Mouse (Mus musculus) myocyte (in vitro differentiated cells): ENCODE measurements around the gene Etv1. TPM values are rescaled to one million over a fixed set of nuclear protein-coding genes. Genes with fewer than 3 reads are reported as not detected.

Experiments
- H3K27me3 ChIP-seq: one replicate; pipeline ENCODE4 v1.6.1; 2011; ENCODE audit not compliant: control insufficient read depth, insufficient read depth, insufficient read length
- H3K36me3 ChIP-seq: one replicate; pipeline ENCODE4 v1.6.1; 2011; ENCODE audit not compliant: control insufficient read depth, insufficient read depth
- H3K4me2 ChIP-seq: one replicate; pipeline ENCODE4 v1.6.1; 2011; ENCODE audit warnings: low read depth, control low read depth
- H3K4me3 ChIP-seq: one replicate; pipeline ENCODE4 v1.5.1; 2011; ENCODE audit warnings: mild to moderate bottlenecking, control low read depth, moderate library complexity
- H3K79me2 ChIP-seq: one replicate; pipeline ENCODE4 v1.6.1; 2011; ENCODE audit not compliant: control insufficient read depth, insufficient read depth
- H3ac ChIP-seq: one replicate; pipeline ENCODE4 v1.6.1; 2011; ENCODE audit not compliant: control insufficient read depth, insufficient read length
- CEBPB ChIP-seq: IDR thresholded peaks from 2 replicates; pipeline ENCODE4 v1.6.1; 2011; ENCODE audit warnings: mild to moderate bottlenecking, moderate library complexity; ENCODE audit not compliant: poor library complexity, insufficient read depth, severe bottlenecking
- E2F4 ChIP-seq: IDR thresholded peaks from one replicate; pipeline ENCODE4 v1.6.1; 2011; ENCODE audit warnings: mild to moderate bottlenecking, control low read depth, moderate library complexity; ENCODE audit not compliant: insufficient read depth
- MAX ChIP-seq: IDR thresholded peaks from one replicate; pipeline ENCODE4 v1.6.1; 2011; ENCODE audit warnings: low read depth, mild to moderate bottlenecking, control low read depth
- MYOD1 ChIP-seq, 3 experiments: IDR thresholded peaks; one replicate each; pipeline ENCODE4 v1.6.1; 2011; ENCODE audit warnings: control low read depth in 2 of 3, low read depth in 2 of 3, mild to moderate bottlenecking in 2 of 3, moderate library complexity in 1 of 3; ENCODE audit not compliant: insufficient read length in 2 of 3, control insufficient read depth in 1 of 3
- MYOG ChIP-seq, 3 experiments: IDR thresholded peaks; one replicate each; pipeline ENCODE4 v1.6.1; 2011; ENCODE audit warnings: control low read depth in 2 of 3, low read depth in 2 of 3, mild to moderate bottlenecking in 2 of 3; ENCODE audit not compliant: insufficient read length in 2 of 3, control insufficient read depth in 1 of 3, insufficient read depth in 1 of 3
- POLR2A ChIP-seq: IDR thresholded peaks from one replicate; pipeline ENCODE4 v1.6.1; 2011; ENCODE audit warnings: low read depth, mild to moderate bottlenecking, control low read depth, moderate library complexity; ENCODE audit not compliant: insufficient read length
- POLR2AphosphoS2 ChIP-seq: IDR thresholded peaks from one replicate; pipeline ENCODE4 v1.6.1; 2011; ENCODE audit warnings: low read depth, control low read depth; ENCODE audit not compliant: insufficient read length
- REST ChIP-seq: IDR thresholded peaks from one replicate; pipeline ENCODE4 v1.6.1; 2011; ENCODE audit warnings: mild to moderate bottlenecking, control low read depth, moderate library complexity; ENCODE audit not compliant: insufficient read depth, insufficient read length
- SRF ChIP-seq: IDR thresholded peaks from one replicate; pipeline ENCODE4 v1.6.1; 2011; ENCODE audit warnings: low read depth; ENCODE audit not compliant: control insufficient read depth, insufficient read length
- TCF12 ChIP-seq: IDR thresholded peaks from one replicate; pipeline ENCODE4 v1.6.1; 2011; ENCODE audit warnings: mild to moderate bottlenecking, control low read depth; ENCODE audit not compliant: poor library complexity, insufficient read depth, severe bottlenecking
- TCF3 ChIP-seq: IDR thresholded peaks from one replicate; pipeline ENCODE4 v1.6.1; 2011; ENCODE audit warnings: low read depth, control low read depth; ENCODE audit not compliant: insufficient read length
- USF1 ChIP-seq: IDR thresholded peaks from one replicate; pipeline ENCODE4 v1.6.1; 2011; ENCODE audit warnings: low read depth, mild to moderate bottlenecking, control low read depth, moderate library complexity
- polyA plus RNA-seq: library from polyadenylated mRNA; unstranded; fragments of >200 nt; fragmentation: generic; extraction: Trizol; gene quantifications from one replicate; pipeline ENCODE4 v1.2.1, GENCODE M21; 2012; ENCODE audit warnings: missing spikeins

Etv1 gene
- polyA plus RNA-seq, 1 experiment: 4.4 TPM

DNA sequence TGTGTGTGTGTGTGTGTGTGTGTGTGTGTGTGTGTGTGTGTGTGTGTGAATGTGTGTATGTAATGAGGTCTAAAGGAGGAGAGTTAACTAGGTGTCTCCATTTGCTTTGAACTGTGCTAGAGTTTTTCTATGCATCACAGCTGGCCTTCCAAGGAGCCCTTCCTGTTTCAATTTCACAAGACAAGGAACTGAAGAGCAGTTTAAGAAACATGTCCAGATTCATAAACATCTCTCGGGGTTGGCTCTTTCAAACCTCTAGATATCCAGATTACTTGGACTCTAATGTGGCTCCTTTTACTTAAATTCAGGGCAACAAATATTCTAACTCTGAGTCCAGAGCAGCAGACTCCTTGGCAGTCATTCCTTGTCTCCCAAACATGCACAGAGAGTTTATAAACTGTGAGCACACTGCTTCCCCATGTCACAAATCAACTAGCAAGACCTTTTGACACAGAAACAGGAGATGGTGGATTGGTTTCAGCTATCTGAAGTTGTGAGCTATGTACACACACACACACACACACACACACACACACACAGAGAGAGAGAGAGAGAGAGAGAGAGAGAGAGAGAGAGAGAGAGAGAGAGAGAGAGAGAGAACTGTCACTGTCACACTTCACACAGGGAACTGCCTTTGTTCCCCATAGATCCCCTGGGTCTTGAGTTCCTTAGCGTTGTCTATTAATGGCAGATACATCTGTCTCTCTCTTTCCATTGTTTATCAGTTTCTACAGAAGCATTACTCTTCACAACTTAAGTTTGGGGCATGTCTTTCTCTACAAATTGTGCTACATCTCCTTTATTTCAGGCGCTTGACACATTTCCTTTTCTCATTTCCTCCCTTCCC, 85.0 kb downstream of the Etv1 start:
- H3ac ChIP-seq: no peak overlapping the region
- no peak overlapping the region for H3K4me3 ChIP-seq

DNA sequence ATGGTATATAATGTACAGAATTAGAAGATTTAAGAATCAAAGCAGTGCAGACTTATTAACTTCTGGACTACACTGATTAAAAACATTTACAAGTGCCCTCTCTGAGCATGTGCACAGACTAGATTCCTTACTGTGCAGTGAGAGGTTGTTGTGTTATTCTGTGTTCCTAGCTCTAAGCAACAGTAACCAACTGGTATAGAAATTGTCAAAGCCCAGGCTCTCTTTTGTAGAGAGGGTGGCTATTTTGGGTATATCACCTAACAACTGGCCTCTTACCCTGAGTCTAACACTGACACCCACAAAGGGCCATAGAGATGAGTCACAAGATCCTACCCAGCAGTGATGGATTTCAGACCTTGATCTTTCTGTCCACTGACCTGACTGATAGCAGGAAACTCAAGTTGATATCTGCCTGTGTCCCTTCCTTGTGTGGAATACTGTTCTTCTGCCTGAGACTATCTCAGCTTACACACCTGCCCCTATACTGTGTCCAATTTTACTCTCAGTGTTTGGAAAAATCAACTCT, 95.4 kb downstream of the Etv1 start:
- Histone ChIP-seq H3K4me2 (no peak overlapping the region), H3ac (no peak overlapping the region), H3K79me2 (no peaks in the 10 kb centered on the region), H3K4me3 (no peak overlapping the region), H3K36me3 (no peaks in the 10 kb centered on the region), H3K27me3 (no peaks in the 10 kb centered on the region)
- no peak for TF ChIP-seq MYOD1 (IDR thresholded peaks at IDR 0.05; ENCODE audit: control insufficient read depth in 1 of 3, insufficient read length in 2 of 3, low read depth in 2 of 3)
- no peak for TF ChIP-seq REST
- no peak for TF ChIP-seq SRF
- TF ChIP-seq E2F4: no peak
- TF ChIP-seq MYOG (IDR thresholded peaks at IDR 0.05; ENCODE audit: control insufficient read depth in 1 of 3, insufficient read depth in 1 of 3, insufficient read length in 2 of 3, low read depth in 2 of 3): no peak
- TF ChIP-seq MAX: no peak
- no peak for TF ChIP-seq TCF12
- no peak for TF ChIP-seq POLR2AphosphoS2

More for the DNA sequence above, 85.0 kb downstream of the Etv1 start:
- Histone ChIP-seq H3K27me3 (no peaks in the 10 kb centered on the region), H3K36me3 (no peaks in the 10 kb centered on the region), H3K4me2 (no peak overlapping the region), H3K79me2 (no peaks in the 10 kb centered on the region)
- no peak for TF ChIP-seq MYOD1 (IDR thresholded peaks at IDR 0.05; ENCODE audit: control insufficient read depth in 1 of 3, insufficient read length in 2 of 3, low read depth in 2 of 3)
- TF ChIP-seq TCF12: no peak
- no peak for TF ChIP-seq TCF3
- no peak for TF ChIP-seq POLR2A
- TF ChIP-seq POLR2AphosphoS2: no peak
- TF ChIP-seq USF1: no peak
- TF ChIP-seq MAX: no peak
- TF ChIP-seq REST: no peak
- no peak for TF ChIP-seq SRF
- no peak for TF ChIP-seq CEBPB
- TF ChIP-seq E2F4: no peak
- no peak for TF ChIP-seq MYOG (IDR thresholded peaks at IDR 0.05; ENCODE audit: control insufficient read depth in 1 of 3, insufficient read depth in 1 of 3, insufficient read length in 2 of 3, low read depth in 2 of 3)

DNA sequence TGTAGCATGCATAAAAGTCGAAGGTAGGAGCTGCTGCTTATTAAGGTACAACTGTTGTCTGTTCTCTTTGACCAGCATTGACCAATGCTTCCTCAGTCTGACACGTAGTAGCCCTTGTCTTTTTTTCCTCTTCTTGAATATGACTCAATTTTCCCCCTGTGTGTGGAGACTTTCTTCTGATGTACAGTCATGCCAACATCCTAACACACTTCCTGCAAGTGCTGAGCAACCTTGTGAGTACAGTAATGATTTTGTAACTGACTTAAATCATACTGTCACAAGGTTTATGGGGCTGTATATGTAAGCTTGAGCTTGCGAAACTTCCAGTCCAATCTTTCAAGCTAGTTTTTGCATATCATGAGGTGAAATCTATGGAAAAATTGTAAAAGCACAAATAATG, 125.3 kb downstream of the Etv1 start:
- no peak for TF ChIP-seq MYOD1 (IDR thresholded peaks at IDR 0.05; ENCODE audit: control insufficient read depth in 1 of 3, insufficient read length in 2 of 3, low read depth in 2 of 3)
- TF ChIP-seq TCF3: no peak
- TF ChIP-seq POLR2AphosphoS2: no peak
- no peak for TF ChIP-seq REST
- no peak for TF ChIP-seq MAX
- no peaks in the 10 kb centered on the region for H3K27me3 ChIP-seq
- H3ac ChIP-seq: no peak overlapping the region
- H3K4me2 ChIP-seq: no peak overlapping the region
- no peaks in the 10 kb centered on the region for H3K36me3 ChIP-seq
- no peak overlapping the region for H3K4me3 ChIP-seq
- no peaks in the 10 kb centered on the region for H3K79me2 ChIP-seq

DNA sequence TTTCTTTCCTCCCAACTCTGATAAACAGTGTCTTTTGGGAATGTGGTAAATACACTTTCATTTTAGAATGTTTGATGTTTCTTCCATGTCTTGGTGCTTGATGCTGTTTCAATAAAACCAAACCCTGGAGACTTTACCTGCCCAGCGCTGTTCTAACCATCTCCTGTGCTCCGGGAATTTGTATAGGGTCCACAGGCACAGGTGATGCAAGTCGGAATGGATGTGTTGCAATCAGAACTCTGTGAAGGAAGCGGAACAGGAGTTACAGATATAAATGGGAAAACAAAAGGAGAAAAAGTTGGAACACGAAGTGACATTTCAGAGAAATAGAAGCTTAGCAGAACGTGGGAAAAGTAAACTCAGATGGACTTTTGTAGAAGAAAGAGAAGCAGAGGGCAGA, 127.1 kb downstream of the Etv1 start:
- Histone ChIP-seq H3K36me3 (no peaks in the 10 kb centered on the region), H3K79me2 (no peaks in the 10 kb centered on the region), H3K27me3 (no peaks in the 10 kb centered on the region), H3K4me3 (no peak overlapping the region), H3ac (no peak overlapping the region), H3K4me2 (no peak overlapping the region)
- TF ChIP-seq MYOD1 (IDR thresholded peaks at IDR 0.05; ENCODE audit: control insufficient read depth in 1 of 3, insufficient read length in 2 of 3, low read depth in 2 of 3): no peak
- TF ChIP-seq MAX: no peak
- TF ChIP-seq E2F4: no peak
- no peak for TF ChIP-seq POLR2AphosphoS2
- no peak for TF ChIP-seq TCF3
- TF ChIP-seq CEBPB: no peak
- no peak for TF ChIP-seq USF1
- TF ChIP-seq TCF12: no peak
- TF ChIP-seq MYOG (IDR thresholded peaks at IDR 0.05; ENCODE audit: control insufficient read depth in 1 of 3, insufficient read depth in 1 of 3, insufficient read length in 2 of 3, low read depth in 2 of 3): no peak
- no peak for TF ChIP-seq REST
- TF ChIP-seq SRF: no peak
- TF ChIP-seq POLR2A: no peak
